Mouse (Mus musculus) erythroid progenitor cell, adult 5-6 weeks (primary cell): Measurements from ENCODE around the gene Ctsw. TPM values are rescaled to one million over a fixed set of nuclear protein-coding genes. Genes with fewer than 3 reads are reported as not detected.
A peak's percentile ranks its signal among the peaks of the same experiment; 100 is the strongest.

Source experiments
- ATAC-seq: replicated peaks from 2 replicates; pipeline ENCODE4 v1.8.0; 2016; ENCODE audit warnings: moderate number of reproducible peaks, mild to moderate bottlenecking, moderate TSS enrichment, inconsistent platforms; ENCODE audit not compliant: poor library complexity, low FRiP score, severe bottlenecking
- total RNA-seq, 2 experiments: library from RNA; stranded (forward) in 1 of 2; stranded (reverse) in 1 of 2; fragments of 150-400 nt in 1 of 2; fragments of 186-747, 209-891 nt in 1 of 2; gene quantifications; 2 replicates each; pipeline versions ENCODE4 v1.2.3 to v1.2.4; 2015 to 2017; ENCODE audit warnings: low replicate concordance in 2 of 2

Ctsw gene
- total RNA-seq, 2 experiments from 2014 or later: 6.3 TPM; not detected in 1

DNA sequence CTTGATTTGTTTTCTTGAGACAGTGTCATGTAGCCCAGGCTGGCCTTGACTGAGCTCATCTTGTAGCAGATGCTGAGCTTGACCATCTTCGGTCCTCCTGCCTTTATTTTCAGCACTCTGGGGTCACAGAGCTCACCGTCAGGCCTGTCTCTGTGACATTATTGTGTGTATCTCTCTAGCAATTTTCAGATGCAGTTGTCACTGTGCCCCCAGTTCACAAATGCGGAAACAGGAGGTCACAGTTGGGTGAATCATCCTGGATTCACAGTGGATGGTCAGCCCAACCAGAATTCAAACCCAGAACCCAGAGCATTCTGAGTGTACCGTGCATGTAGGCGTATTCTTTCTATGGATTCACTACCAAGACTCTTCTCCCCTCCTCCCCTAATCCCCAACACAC, 22.6 kb downstream of the Ctsw start:
- no peak for ATAC-seq

DNA sequence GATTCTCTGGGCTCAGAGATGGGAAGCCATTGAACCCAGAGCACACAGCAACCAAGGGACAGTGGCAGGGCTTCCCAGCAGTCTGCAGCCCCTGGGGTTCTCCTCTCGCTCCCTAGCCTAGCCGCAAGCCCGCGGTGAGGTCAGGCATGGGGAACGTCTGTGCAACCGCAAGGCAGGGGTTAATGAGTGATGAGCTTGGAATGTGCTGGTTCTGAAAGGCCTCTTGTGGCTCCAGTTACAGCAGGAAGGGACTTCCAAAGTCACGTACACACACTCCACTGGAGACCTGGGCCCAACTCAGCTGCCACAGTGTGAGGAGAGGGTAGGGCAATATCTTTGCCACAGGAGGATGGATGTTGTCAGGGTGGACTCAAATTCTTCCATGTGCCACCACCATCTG, 23.4 kb downstream of the Ctsw start:
- no peak for ATAC-seq

- no peak for ATAC-seq
Observed at GRCm38 (mm10) chr19:5444371-5444908, 23.9 kb downstream of the Ctsw start.

DNA sequence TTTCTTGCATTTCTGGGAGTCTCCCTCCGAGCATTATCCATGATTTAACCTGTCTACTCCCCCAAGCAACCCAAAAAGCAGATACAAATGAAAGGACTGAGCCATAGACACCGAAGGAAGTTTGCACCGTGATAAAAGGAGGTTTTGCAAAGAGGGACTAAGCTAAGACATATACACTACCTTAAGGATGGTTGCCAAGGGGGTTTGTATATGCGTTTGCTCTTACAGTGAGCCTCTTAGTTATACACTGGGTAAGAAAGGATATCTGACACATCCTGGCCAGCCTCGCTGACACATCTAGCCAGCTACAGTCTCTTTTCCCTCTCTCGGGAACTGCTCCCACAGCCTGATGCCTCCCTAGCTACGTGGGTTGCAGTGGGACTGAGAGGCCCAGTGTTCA, 34.4 kb downstream of the Ctsw start:
- ATAC-seq: no peak

GRCm38 (mm10) chr19:5432992-5433852, 35.1 kb downstream of the Ctsw start:
- no peak for ATAC-seq

GRCm38 (mm10) chr19:5431911-5432464, 36.3 kb downstream of the Ctsw start:
- ATAC-seq: no peak

- ATAC-seq: no peak
Observed at GRCm38 (mm10) chr19:5430408-5430807, 37.9 kb downstream of the Ctsw start.

DNA sequence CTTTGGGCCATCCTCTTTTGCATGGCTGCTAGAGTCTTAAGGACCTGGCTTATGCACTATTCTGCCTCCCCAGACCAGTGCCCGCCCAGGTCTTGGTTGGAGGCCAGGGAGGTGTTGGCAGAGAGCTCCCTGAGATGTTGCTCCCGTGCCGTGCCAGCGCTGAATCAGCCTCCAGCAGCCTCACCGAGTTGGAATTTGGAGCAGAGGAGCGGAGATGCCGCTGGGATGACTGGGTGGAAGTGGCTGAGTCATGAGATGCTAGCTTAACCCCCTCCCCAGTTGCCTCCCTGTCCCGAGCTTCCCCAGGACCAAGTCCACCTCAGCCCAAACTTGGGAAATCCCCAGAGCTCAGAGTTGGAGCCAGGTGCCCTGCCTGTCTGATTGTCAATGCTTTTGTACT, 38.5 kb downstream of the Ctsw start:
- no peak for ATAC-seq

DNA sequence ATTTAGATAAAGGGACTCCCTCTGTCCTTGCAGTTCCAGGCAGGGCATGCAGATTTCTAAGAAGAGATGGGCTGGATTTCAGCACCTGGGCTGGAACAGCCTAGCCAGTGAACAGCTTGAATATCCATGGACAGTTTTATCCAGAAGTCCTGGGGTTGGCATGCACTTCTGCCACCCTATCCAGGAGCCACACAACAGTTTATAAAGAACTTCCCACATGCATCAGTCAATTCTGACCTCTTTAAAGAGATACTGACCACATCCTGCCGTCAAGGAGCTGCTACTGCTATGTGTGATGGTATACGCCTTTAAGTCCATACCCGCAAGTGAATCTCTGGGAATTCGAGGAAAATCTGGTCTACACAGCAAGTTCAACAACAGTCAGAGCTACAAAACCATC, 39.1 kb downstream of the Ctsw start:
- no peak for ATAC-seq

GRCm38 (mm10) chr19:5428083-5428482, 40.2 kb downstream of the Ctsw start:
- no peak for ATAC-seq

- ATAC-seq: no peak
Observed at GRCm38 (mm10) chr19:5426640-5427290, 41.5 kb downstream of the Ctsw start.

DNA sequence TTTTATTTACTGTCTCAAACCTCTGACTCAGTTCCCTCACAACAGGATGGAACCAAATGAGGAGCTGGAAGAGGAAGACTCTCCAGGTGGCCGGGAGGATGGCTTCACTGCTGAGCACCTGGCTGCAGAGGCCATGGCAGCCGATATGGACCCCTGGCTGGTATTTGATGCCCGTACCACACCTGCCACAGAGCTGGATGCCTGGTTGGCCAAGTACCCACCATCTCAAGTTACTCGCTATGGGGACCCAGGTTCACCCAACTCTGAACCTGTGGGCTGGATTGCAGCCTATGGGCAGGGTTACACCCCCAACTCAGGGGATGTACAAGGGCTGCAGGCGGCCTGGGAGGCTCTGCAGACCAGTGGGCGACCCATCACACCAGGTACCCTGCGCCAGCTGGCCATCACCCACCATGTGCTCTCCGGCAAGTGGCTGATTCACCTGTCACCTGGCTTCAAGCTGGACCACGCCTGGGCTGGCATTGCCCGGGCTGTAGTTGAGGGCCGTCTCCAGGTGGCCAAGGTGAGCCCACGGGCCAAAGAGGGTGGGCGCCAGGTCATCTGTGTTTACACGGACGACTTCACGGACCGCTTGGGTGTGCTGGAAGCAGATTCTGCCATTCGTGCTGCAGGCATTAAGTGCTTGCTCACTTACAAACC, 42.3 kb downstream of the Ctsw start:
- ATAC-seq: no peak

- peak; percentile 78 for ATAC-seq
Observed at GRCm38 (mm10) chr19:5424782-5425741, 43.2 kb downstream of the Ctsw start, which contains the start of the genes Drap1 and AI837181. Gene Drap1 (minus strand): TSS chr19:5424979. Gene AI837181 (plus strand): TSS chr19:5425144.

DNA sequence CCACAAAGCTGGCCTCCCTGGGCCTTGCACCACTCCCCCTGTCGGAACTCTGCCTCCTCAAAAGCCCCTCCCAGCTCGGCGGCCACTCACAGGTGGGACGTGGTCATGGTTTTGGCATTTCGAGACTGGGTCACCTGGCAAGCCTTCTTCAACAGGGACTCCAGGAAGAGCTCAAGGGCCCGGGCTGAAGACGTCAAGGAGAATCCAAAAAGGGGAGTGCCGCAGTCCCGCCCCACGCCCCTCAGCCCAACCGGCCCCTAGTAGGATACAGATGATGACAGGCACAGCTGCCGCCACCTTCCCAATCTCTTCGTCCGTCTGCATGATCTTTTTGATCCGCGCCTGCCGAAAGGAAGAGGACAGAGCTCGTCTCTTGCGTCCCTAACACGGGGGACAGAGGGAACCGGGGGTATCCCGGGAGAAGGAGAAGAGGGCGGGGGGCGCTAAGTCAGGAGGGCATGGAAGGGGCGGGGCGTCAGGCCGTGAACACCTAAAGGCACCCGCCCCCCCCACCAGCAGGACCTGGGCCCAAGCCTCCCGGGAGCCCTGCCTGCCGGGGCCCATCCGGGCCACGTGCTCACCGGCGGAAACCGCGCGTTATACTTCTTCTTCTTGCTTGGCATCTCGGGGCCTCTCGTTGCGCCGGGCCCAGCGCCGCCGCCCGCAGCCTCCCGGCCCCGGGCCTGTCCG, 44.1 kb downstream of the Ctsw start:
- peak; percentile 23 for ATAC-seq

DNA sequence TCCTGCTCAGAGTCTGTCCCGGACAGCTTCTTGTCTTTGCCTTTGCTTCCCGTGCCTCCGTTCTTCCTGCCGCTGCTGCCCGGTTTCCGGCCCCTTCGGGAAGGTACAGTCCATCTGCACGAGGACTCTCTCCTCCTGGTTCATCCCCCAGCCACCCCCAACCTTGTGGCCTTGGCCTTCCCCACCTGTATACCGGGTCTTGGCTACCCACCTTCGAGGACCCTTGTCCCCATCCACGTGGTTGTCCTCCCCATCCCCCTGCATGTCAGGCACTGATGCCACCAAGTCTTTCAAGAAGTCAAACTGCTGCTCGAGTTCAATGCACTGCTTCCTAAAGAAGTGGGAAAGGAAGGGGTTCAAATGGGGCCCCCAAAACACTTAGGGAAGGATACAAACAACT, 44.7 kb downstream of the Ctsw start:
- ATAC-seq: no peak

GRCm38 (mm10) chr19:5422895-5423443, 45.3 kb downstream of the Ctsw start:
- ATAC-seq: no peak

DNA sequence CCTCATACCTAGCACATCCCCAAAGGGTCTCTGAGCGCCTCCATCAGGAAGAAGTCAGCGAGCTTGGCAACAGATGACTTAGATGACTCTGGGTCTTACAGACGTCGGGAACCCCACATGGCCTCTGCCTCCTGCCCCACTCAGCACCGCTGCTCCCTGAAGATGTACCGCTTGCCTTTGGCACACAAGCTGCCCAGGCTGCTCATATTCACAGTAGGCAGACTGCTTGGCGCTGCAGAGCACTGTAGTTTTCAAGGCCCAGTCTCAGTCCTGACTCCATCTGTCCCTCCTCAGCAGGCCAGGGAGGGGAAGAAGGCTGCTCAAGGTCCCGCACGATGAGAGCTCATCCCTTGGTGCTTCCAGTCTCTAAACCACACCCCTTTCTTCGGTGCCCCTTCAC, 46.0 kb downstream of the Ctsw start:
- ATAC-seq: no peak

- no peak for ATAC-seq
Observed at GRCm38 (mm10) chr19:5421784-5422183, 46.5 kb downstream of the Ctsw start.
